Mouse (Mus musculus) stomach, embryonic 15.5 days (tissue): Measurements from ENCODE around the gene Cep19. TPM values are rescaled to one million over a fixed set of nuclear protein-coding genes. Genes with fewer than 3 reads are reported as not detected.
"Not testable (repeated sequence)": the region's sequence is repeated elsewhere in the genome, so short reads cannot be mapped to it uniquely, and the experiment has no call there.

Source experiments
- ATAC-seq: fragments of 200-750 bp; cut with Nextera tagmentation; 2 replicates; pipeline ENCODE4 v1.8.0; 2017; ENCODE audit warnings: low read depth, moderate number of reproducible peaks, moderate TSS enrichment; ENCODE audit not compliant: insufficient read depth, low FRiP score
- H3K27ac ChIP-seq: fragments of 300-500 bp; sonication (generic); 2 replicates; pipeline ENCODE4 v1.5.1; 2015; ENCODE audit warnings: mild to moderate bottlenecking, inconsistent platforms
- H3K27me3 ChIP-seq: fragments of 300-500 bp; sonication (generic); replicated peaks from 2 replicates; pipeline ENCODE4 v1.6.1; 2015; ENCODE audit warnings: inconsistent platforms
- H3K36me3 ChIP-seq: fragments of 300-500 bp; sonication (generic); 2 replicates; pipeline ENCODE4 v1.6.1; 2015; ENCODE audit warnings: inconsistent platforms
- H3K4me1 ChIP-seq: fragments of 300-500 bp; sonication (generic); 2 replicates; pipeline ENCODE4 v1.6.1; 2015; ENCODE audit warnings: inconsistent platforms
- H3K4me2 ChIP-seq: fragments of 300-500 bp; sonication (generic); 2 replicates; pipeline ENCODE4 v1.6.1; 2015; ENCODE audit warnings: mild to moderate bottlenecking, inconsistent platforms
- H3K4me3 ChIP-seq: fragments of 300-500 bp; sonication (generic); replicated peaks from 2 replicates; pipeline ENCODE4 v1.5.1; 2015; ENCODE audit warnings: inconsistent platforms
- H3K9ac ChIP-seq: fragments of 300-500 bp; sonication (generic); 2 replicates; pipeline ENCODE4 v1.6.1; 2015; ENCODE audit warnings: inconsistent platforms
- H3K9me3 ChIP-seq: fragments of 300-500 bp; sonication (generic); 2 replicates; pipeline ENCODE4 v1.6.1; 2016; ENCODE audit warnings: inconsistent platforms
- WGBS: fragments of 180-500 bp; shearing (Covaris S2); methylation state at CpG from one replicate; pipeline ENCODE4 v1.1.7; 2015; 5-methylcytosine and 5-hydroxymethylcytosine counted together
- polyA plus RNA-seq: library from polyadenylated mRNA; unstranded; fragments of >200 nt; fragmentation: Nextera tagmentation; extraction: Ambion mirVana; gene quantifications from 2 replicates; pipeline ENCODE4 v1.2.1, GENCODE M21; 2015

Cep19 gene
- 26.6 and 27.8 TPM in 2 replicates for polyA plus RNA-seq

DNA sequence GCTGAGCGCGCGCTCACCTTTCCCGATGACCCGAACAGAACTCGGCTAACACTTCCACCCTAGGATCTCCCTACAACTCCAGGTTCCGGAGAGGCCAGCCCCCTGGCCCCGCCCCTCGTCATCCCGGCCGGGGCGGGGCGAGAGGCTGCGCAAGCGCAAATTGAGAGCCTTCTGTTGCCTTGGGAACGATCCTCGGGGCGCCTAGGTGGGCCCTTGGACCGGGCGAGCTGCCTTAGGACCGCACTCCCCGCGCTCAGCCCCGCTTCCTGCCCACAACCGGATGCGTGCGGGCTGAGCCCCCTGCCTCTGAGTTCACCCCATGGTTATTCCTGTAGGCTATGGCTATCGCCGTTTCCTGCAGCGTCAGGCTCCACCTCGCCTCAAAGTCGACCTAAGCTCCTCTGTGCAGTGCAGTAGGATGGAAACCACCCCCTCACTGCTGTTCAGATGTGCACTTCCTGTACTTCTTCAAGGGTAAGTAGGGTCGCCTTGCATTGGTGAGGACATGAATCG lies at the start of gene Cep19, which contains the start of gene Pigx:
Gene Cep19, plus strand, starts transcription at position 163 of the 513 bp plus-strand sequence.
Gene Pigx, minus strand, starts transcription at position 103 of the 513 bp plus-strand sequence.
- H3K4me2 ChIP-seq = peak within 1 kb of the TSS; percentile 79
- no peaks in the 10 kb centered on the region for H3K27me3 ChIP-seq
- H3K9me3 ChIP-seq = no peaks in the 10 kb centered on the region
- H3K36me3 ChIP-seq = peaks cover 2% of the 10 kb centered on the region; the same call in 1 of the 2 replicates
- peak within 1 kb of the TSS; percentile 86 for H3K27ac ChIP-seq
- peak within 1 kb of the TSS; percentile 96 for H3K4me3 ChIP-seq
- peak within 1 kb of the TSS; percentile 80 for H3K9ac ChIP-seq
- peaks cover 4% of the 10 kb centered on the region; the same call in 1 of the 2 replicates for H3K4me1 ChIP-seq
- ATAC-seq = peak; percentile 96
- under 1% methylated on average over 34 of the region's 34 CpGs for WGBS

DNA sequence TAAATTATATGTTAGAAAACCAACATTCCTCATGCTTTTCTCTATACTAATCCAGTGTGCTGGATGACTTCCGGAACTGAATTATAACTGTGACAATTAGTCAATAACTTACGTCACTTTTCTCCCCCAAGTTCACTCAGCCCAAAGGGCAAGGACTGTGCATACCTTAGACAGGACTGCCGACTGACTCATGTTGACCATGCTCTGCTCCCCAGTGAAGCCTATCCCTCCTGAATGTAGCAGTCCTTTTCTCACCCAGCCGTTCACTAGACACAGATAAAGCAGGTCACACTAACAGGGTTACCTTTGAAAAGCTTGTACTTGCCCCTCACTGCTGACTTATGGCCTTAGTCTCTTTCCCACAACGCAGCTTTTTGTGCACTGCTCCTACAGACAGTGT lies 40.8 kb upstream of the Cep19 start:
- Histone ChIP-seq H3K4me1 (no peaks in the 10 kb centered on the region; the same call in 1 of the 2 replicates), H3K27me3 (no peaks in the 10 kb centered on the region), H3K4me2 (no peak overlapping the region), H3K4me3 (no peak overlapping the region), H3K9me3 (no peaks in the 10 kb centered on the region), H3K9ac (no peak overlapping the region), H3K36me3 (0 out of 2 replicates have a peak, but pooled peaks cover 4% of the 10 kb centered on the region), H3K27ac (no peak overlapping the region)
- 63% methylated on average over 5 of the region's 5 CpGs for WGBS
- ATAC-seq = no peak; the same call in 1 of the 2 replicates

DNA sequence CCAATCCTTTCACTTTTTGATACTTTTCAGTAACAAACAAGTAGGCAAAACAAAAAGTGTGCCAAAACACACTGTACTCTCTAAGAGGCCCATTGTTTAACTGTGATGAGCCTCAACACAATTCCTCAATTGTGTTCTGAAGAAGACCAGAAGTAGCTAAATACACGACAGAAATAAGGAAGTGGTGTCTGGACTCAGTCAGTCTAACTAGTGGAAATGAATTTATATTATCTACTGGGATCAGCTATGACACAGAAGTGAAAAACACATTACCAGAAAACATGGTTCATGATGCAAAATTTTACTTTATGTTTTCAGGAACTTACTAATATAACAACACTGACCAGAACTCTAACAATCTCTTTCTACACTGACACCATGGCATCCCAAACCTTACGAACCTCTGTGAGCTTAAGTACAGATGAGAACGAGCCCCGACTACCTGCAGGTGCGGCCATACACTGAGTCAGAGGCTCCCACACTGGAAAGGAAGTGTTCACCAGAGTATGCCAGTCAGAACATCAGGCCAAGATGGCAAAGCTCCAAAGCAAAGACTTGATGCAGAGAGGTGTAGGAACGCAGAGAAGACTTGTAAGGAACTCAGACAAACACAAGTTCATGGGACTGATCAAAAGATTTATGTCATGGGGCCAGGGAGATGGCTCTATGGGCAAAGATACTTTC lies 39.6 kb upstream of the Cep19 start:
- H3K4me1 ChIP-seq = no peaks in the 10 kb centered on the region; the same call in 1 of the 2 replicates
- ATAC-seq = no peak
- H3K9me3 ChIP-seq = no peaks in the 10 kb centered on the region
- H3K4me3 ChIP-seq = no peak overlapping the region
- H3K27me3 ChIP-seq = no peaks in the 10 kb centered on the region
- H3K36me3 ChIP-seq = 0 out of 2 replicates have a peak, but pooled peaks cover 4% of the 10 kb centered on the region
- no peak overlapping the region for H3K9ac ChIP-seq
- H3K27ac ChIP-seq = no peak overlapping the region
- H3K4me2 ChIP-seq = no peak overlapping the region
- WGBS = 62% methylated on average over 6 of the region's 6 CpGs

DNA sequence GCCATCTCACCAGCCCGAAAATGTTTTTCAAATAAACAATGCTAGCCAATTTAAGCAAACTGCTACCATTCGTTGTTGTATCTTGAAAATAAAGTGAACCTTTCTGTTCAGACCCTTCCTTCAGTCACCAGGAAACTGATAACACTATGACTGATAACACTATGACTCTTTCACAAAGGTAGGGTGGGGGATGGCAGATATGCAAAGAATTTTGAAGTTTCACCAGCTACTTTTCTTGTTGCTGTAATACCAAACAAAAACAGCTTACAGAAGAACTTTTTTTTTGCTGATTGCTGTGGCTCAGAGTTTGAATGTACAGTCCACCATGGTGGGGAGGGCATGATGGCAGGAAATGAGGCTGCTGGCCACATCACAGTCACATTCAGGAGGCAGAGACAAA lies 37.4 kb upstream of the Cep19 start:
- Histone ChIP-seq H3K36me3 (no peaks in the 10 kb centered on the region), H3K27me3 (no peaks in the 10 kb centered on the region), H3K9ac (no peak overlapping the region), H3K27ac (no peak overlapping the region), H3K4me3 (no peak overlapping the region), H3K4me2 (no peak overlapping the region), H3K4me1 (peaks cover 4% of the 10 kb centered on the region; the same call in 1 of the 2 replicates), H3K9me3 (no peaks in the 10 kb centered on the region)
- 56% methylated on average over 2 of the region's 2 CpGs for WGBS
- ATAC-seq = no peak

DNA sequence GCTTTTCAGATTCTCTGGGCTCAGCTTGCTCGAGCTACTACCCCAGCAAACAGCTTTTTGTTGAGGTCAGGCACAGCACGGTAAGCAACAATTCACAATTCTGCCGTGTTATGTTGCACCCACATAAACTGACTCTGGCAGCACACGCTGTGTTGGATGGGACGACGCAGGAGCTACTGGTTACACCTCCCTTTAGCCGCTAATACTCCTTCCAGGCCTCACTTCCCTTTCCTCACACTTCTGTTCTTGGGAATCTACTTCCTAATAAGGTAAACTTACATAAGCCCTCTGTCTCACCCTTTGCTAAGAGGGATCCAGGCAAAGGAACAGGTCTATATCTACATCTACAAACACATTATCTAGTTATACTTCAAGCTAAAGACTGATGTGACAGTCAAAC lies 35.7 kb upstream of the Cep19 start:
- WGBS = 49% methylated on average over 7 of the region's 7 CpGs
- H3K9me3 ChIP-seq = no peaks in the 10 kb centered on the region

DNA sequence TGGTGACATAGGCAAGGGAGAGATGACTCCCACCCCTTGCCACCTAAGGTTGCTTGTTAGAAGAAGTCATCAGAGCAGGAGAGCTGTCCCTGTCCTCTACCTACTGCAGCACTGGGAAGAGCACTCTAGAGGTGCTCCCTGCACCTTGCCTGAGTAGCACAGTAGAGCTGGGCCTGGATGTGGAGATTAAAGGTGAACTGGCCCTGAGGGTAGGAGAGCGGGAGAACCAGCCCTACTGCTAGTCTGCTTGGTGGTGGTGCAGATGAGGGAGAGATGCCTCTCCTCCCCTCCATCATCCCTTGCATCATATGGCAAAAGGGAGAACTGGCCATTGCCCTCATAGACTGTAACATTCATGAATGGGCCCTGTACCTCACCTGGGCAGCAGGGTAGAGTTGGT lies 32.7 kb upstream of the Cep19 start:
- Histone ChIP-seq H3K9ac (no peak overlapping the region), H3K4me1 (peaks cover 6% of the 10 kb centered on the region; the same call in 1 of the 2 replicates), H3K27me3 (no peaks in the 10 kb centered on the region), H3K9me3 (no peaks in the 10 kb centered on the region), H3K36me3 (no peaks in the 10 kb centered on the region), H3K4me2 (no peak overlapping the region), H3K4me3 (no peak overlapping the region), H3K27ac (no peak overlapping the region)
- no peak for ATAC-seq
- 91% methylated on average over 1 of the region's 1 CpGs for WGBS

More for the DNA sequence above, 35.7 kb upstream of the Cep19 start:
- no peak overlapping the region for H3K9ac ChIP-seq
- no peaks in the 10 kb centered on the region for H3K36me3 ChIP-seq
- H3K27ac ChIP-seq = peak overlapping the region; percentile 16; the same call in 1 of the 2 replicates
- H3K4me3 ChIP-seq = no peak overlapping the region
- H3K4me2 ChIP-seq = no peak overlapping the region
- no peaks in the 10 kb centered on the region for H3K27me3 ChIP-seq
- ATAC-seq = no peak
- peaks cover 4% of the 10 kb centered on the region; the same call in 1 of the 2 replicates for H3K4me1 ChIP-seq

DNA sequence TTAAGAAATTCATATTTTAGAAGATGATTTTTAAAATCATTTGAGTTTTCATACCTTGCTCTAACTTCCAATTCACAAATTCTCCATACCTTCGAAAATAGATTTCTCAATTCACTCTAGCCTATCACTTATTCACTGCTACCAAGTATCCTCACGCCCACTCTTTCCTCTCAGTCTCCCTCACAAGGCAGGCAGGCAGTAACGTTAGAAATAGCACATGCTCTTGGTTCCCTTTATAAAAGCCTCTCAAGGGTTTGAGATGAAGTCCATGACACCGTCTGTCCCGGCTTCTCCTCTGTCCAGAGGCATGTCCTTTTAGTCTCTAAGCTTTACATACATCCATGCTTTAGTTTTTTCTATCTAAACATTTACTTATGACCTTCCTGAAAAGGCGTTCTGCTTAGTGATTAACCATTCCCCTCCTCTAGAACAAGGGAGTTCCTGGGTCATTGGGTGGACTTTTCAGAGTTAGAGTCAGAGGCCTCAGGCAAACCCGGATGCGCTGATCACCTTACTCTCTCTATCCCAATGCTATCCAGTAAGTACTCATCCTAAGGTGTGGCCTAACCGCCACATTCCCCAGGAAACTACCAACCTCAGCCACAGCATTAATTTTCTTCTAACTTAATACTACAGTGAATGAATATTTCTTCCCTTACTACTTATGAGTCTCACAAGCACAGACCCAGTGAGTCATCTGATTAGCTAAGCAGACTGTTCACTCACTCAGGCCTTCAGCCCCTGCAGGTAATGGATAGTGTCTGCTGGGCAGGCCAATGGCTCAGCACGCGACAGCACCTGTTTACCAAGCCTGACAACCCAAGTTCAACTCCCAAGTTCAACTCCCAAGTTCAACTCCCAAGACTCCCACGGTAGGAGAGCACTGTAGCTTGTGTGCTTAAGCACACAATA lies 31.0 kb upstream of the Cep19 start:
- H3K36me3 ChIP-seq = no peaks in the 10 kb centered on the region

DNA sequence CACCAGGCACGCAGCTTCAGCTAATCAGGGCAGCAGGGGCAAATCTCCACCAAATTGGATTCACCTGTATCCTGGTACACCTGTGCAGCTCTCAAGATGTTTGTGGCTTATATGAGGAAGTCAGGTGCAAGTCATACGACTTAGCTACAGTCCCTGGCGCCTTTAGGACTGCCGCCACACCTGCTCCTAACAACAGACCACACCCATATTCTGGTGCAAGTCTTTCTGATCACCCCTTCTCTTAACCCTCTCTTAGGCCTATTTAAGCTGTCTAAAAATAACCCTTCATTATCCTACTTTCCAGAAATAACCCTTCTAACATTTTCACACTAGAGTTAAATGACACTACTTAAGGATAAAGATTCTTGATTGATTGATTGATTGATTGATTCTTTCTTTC lies 29.5 kb upstream of the Cep19 start:
- not testable (repeated sequence) for H3K4me2 ChIP-seq, ATAC-seq
- 55% methylated on average over 4 of the region's 4 CpGs for WGBS

More for the DNA sequence above, 31.0 kb upstream of the Cep19 start:
- Histone ChIP-seq H3K4me3 (no peak overlapping the region), H3K4me2 (no peak overlapping the region), H3K9ac (no peak overlapping the region), H3K4me1 (peaks cover 6% of the 10 kb centered on the region; the same call in 1 of the 2 replicates), H3K27ac (peak overlapping the region; percentile 45; the same call in 1 of the 2 replicates), H3K9me3 (no peaks in the 10 kb centered on the region), H3K27me3 (no peaks in the 10 kb centered on the region)
- peak; percentile 65 for ATAC-seq
- 55% methylated on average over 12 of the region's 12 CpGs for whole genome bisulfite sequencing

DNA sequence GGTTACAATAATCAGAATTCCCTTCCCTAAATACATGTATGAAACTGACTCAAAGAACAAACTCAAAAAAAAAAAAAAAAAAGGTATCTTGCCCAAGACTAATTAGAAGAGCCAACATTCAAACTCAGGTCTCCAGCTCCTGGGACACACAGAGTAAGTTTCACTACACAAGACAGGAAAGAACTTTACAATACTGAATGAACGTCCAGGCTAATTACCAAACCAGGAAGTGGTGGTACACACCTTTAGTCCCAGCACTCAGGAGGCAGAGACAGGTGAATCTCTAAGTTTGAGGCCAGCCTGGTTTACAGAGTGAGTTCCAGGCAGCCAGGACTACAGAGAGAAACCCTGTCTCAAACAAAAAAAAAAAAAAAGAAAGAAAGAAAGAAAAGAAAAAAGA lies 23.8 kb upstream of the Cep19 start:
- Histone ChIP-seq H3K27ac (no peak overlapping the region), H3K9me3 (no peaks in the 10 kb centered on the region), H3K9ac (no peak overlapping the region), H3K4me3 (no peak overlapping the region), H3K36me3 (no peaks in the 10 kb centered on the region), H3K27me3 (no peaks in the 10 kb centered on the region), H3K4me1 (peaks cover 10% of the 10 kb centered on the region), H3K4me2 (no peak overlapping the region)
- 58% methylated on average over 1 of the region's 1 CpGs for WGBS
- no peak for ATAC-seq

More for the DNA sequence above, 29.5 kb upstream of the Cep19 start:
- not testable (repeated sequence) for H3K4me1 ChIP-seq, H3K4me3 ChIP-seq, H3K9me3 ChIP-seq, H3K36me3 ChIP-seq, H3K27ac ChIP-seq, H3K27me3 ChIP-seq, H3K9ac ChIP-seq

DNA sequence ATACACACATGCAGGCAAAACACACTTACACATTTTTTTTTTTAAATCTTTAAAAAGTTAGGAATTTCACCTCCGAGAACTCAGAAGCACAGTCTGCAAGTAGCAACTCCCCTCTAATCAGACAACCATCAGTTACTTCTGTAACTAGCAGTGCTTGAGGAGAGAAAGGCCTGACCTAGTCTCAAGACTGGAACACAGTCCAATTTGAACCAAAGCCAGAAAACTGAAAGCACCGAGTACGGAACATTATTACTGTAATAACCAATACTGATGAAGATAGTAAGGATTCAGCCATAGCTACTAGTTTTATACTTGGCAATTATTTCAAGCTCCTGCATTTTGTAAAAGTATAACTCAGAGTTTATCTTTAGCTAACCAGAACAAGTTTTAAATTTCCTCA lies 23.2 kb upstream of the Cep19 start:
- no peaks in the 10 kb centered on the region for H3K9me3 ChIP-seq
- no peak for ATAC-seq
- H3K4me3 ChIP-seq = no peak overlapping the region
- H3K27me3 ChIP-seq = no peaks in the 10 kb centered on the region
- H3K4me1 ChIP-seq = peaks cover 10% of the 10 kb centered on the region
- no peaks in the 10 kb centered on the region for H3K36me3 ChIP-seq
- 46% methylated on average over 3 of the region's 3 CpGs for WGBS
- H3K9ac ChIP-seq = no peak overlapping the region
- H3K27ac ChIP-seq = no peak overlapping the region
- no peak overlapping the region for H3K4me2 ChIP-seq

DNA sequence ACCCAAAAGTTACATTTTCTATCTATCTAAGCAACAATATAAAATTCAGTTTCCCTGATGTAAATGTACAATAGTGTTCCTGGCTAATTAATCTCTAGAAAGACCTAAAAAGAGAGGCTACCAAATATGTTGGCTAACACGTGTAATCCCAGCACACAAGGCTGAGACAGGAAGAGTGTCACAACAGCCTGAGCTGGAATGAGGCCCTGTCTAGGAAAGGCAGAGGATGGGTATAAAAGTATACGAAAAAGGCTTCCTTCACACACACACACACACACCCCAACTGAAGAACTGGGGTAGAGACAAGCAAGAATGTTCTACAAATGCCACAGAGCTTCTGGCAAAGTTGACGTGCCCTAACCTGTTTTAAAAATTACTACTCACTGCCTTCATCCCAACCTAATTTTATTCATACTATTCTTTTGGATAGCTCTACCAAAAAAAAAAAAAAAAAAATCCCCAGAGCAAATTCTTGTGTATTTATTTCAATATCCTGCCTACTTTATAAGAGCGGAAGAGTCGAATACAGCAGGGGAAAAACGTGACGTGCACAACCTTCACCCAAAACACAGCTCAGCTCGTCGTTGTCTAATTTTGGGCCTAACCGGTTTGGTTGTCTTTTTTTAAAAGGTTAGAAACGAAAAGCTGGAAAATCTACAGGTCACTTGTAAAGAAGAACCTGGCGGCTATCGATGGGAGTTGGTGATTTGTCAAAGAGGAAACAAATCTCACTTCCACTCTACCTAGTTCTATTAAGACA lies 21.8 kb upstream of the Cep19 start:
- ATAC-seq = no peak
- Histone ChIP-seq H3K4me2 (peak overlapping the region; percentile 59), H3K9ac (peak overlapping the region; percentile 99), H3K36me3 (no peaks in the 10 kb centered on the region), H3K27ac (peak overlapping the region; percentile 97), H3K9me3 (no peaks in the 10 kb centered on the region), H3K4me3 (peak overlapping the region; percentile 98), H3K4me1 (peaks cover 10% of the 10 kb centered on the region), H3K27me3 (no peaks in the 10 kb centered on the region)
- WGBS = 4% methylated on average over 13 of the region's 13 CpGs
